Mouse (Mus musculus) layer of hippocampus, adult 8-10 months (tissue): ENCODE data around the gene Oat. TPM values are rescaled to one million over a fixed set of nuclear protein-coding genes. Genes with fewer than 3 reads are reported as not detected.

Experiments used
- DNase-seq, 2 experiments: peaks; one replicate each; pipeline ENCODE4 v3.0.0; 2022; ENCODE audit warnings: low spot score in 2 of 2
- total RNA-seq, 4 experiments: library from RNA; stranded (reverse); gene quantifications; 2 replicates each; pipeline ENCODE4 v1.2.4; 2022

Oat gene
- total RNA-seq, 4 experiments from 2014 or later = 97.0 to 114 (median 108) TPM

GRCm38 (mm10) chr7:132542427-132542826 is 33.8 kb downstream of the Oat start:
- DNase-seq = no peak

- DNase-seq = no peak
These were observed 34.6 kb downstream of the Oat start for GRCm38 (mm10) chr7:132541566-132541965.

- DNase-seq = no peak
These were observed 35.6 kb downstream of the Oat start for GRCm38 (mm10) chr7:132540597-132540996.

GRCm38 (mm10) chr7:132529206-132529605 is 47.0 kb downstream of the Oat start:
- no peak for DNase-seq

- no peak for DNase-seq
These were observed 62.7 kb downstream of the Oat start for GRCm38 (mm10) chr7:132513419-132513982.

GRCm38 (mm10) chr7:132509110-132509509 is 67.1 kb downstream of the Oat start:
- no peak for DNase-seq

Other genes starting within 250 kb of the Oat start
- gene Nkx1-2, start 23.2 kb upstream of the Oat start, total RNA-seq = under 1 TPM in 1 of 4 experiments, not detected in 3; 0.14 TPM
- gene Lhpp, start 34.2 kb upstream of the Oat start, total RNA-seq = 10 to 100 TPM; 22.1 to 23.2 (median 22.3) TPM
- gene Fam53b, start 237.5 kb upstream of the Oat start, total RNA-seq = 10 to 100 TPM; 48.8 to 61.1 (median 54.6) TPM